Mouse (Mus musculus): ENCODE measurements around the gene Cacna1c. TPM values are rescaled to one million over a fixed set of nuclear protein-coding genes. Genes with fewer than 3 reads are reported as not detected.
"Not testable (repeated sequence)": the region's sequence is repeated elsewhere in the genome, so short reads cannot be mapped to it uniquely, and the experiment has no call there.

The Cacna1c gene
- polyA plus RNA-seq, 1 experiment = 29.3 TPM

DNA sequence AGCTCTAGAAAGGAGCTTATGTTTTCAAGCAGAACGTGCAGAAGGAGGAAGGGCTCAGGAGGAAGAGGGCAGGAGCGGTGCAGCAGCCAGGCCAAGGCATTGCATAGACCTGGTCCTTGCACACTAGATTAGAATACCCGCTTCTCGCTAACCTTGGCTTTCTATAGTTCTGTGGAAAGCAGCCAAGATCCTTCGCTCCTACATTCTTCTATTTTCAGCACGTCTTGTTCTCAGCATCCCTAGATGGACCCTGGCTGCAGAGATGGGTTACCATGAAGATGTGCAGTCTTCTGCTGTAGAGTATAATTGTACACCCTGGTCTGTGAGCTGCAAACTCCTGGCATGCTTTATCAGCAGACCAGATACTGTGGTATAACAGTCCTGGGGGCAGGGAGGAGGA, 18.0 kb upstream of the Cacna1c start:
- DNase-seq (ENCODE audit: extremely low spot score in 1 of 2, low spot score in 1 of 2) = peak in 1 of 2 experiments; percentile 50

DNA sequence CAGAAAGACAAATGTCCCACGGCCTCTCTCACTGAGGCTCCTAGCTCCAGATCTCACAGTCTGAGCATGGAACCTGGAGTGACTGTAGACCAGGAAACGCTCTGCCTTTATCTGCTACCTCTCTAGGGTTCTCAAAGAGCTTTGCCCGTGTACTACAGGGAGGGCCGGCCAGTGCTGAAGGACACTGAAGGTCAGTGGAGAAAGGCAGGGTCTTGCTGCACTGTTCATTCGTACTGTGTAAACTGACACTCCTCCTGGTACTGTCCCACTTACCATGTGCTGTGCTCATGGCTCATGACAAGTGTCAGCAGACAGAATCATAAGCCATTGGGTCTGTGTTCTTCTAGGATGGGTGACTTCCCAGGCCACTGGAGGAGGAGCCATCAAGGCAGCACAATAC, 17.2 kb upstream of the Cacna1c start:
- DNase-seq (ENCODE audit: extremely low spot score in 1 of 2, low spot score in 1 of 2) = no peak

DNA sequence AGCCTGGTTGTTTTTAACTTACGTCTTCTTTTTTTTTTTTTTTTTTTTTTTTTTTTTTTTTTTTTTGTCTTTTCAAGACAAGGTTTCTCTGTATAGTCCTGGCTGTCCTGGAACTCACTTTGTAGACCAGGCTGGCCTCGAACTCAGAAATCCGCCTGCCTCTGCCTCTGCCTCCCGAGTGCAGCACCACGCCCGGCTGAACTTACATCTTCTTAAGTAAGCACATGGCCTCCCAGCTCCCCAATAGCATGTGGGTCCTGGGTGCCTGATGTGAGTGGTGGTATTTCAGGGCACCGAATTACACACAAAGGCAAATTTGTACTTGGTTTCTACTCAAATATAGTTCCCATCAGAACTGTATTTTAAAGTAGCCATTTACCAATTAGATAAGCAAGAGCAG, 9.8 kb upstream of the Cacna1c start:
- DNase-seq (ENCODE audit: extremely low spot score in 1 of 2, low spot score in 1 of 2) = not testable (repeated sequence)

DNA sequence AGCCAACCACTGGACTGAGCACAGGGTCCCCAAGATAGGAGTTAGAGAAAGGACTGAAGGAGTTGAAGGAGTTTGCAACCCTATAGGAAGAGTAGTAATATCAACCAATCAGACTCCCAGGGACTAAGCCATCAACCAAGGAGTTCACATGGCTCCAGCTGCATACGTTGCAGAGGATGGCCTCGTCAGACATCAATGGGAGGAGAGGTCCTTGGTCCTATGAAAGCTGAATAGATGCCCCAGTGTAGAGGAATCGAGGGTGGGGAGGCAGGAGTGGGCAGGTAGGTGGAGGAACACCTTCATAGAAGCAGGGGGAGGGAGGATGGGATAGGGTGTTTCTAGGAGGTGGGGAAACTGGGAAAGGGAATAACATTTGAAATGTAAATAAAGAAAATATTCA, 8.7 kb upstream of the Cacna1c start:
- no peak for DNase-seq (ENCODE audit: extremely low spot score in 1 of 2, low spot score in 1 of 2)

DNA sequence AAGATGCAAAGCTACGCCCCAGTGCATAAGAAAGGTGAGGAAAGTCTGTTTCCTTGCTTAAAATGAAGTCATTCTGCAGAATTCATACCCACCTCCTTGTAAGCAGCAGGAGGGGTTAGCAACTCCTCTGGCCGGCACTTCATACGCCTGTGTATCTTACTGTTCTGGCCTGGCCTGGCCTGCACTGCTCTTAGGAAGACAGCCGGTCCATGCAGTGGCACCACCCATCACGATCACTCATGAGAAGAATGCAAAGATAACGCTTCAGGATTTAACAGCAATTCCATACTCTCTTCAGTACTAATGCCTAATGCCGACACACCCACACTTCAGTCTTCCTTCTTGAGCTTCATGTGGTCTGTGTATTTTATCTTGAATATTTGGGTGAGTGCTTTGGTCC, 8.1 kb upstream of the Cacna1c start:
- DNase-seq (ENCODE audit: extremely low spot score in 1 of 2, low spot score in 1 of 2) = no peak

DNA sequence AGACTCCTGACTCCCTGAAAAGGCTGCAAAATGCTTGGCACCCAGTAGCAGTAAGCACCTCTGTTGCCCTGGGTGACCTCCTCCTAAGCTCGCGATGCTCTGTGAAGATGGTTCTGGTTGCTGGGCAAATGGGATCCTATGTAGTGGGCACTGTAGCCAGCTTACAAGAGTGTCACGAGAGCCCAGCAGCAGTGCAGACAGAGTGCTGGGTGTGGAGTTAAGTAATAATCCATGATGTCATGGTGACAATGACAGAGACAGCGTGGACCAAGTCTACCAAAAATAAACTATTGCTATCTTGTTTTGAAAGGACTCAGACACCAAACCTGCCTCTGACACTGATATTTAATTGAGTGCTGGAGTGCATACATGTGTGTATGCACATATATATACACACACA, 5.4 kb upstream of the Cacna1c start:
- no peak for DNase-seq (ENCODE audit: extremely low spot score in 1 of 2, low spot score in 1 of 2)

DNA sequence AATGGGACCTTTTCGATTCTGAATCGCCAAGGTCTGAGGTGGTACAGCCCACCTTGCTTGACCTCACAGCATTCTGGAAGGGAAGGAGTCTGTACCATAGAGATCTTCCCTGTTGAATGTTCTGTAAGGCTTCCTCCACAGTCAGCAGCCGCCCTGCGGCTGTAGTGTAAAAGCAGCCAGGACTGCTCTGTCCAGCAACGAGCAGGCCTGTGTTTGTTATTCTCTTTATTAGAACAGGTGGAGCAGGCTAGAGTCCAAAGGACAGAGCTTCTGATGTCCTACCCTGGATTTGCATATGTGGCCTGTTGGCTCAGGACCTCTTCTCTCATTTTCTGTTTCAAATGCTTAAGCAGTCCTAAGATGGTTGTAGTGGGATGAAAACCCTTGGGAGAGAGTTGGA, 4.1 kb upstream of the Cacna1c start:
- DNase-seq (ENCODE audit: extremely low spot score in 1 of 2, low spot score in 1 of 2) = no peak

DNA sequence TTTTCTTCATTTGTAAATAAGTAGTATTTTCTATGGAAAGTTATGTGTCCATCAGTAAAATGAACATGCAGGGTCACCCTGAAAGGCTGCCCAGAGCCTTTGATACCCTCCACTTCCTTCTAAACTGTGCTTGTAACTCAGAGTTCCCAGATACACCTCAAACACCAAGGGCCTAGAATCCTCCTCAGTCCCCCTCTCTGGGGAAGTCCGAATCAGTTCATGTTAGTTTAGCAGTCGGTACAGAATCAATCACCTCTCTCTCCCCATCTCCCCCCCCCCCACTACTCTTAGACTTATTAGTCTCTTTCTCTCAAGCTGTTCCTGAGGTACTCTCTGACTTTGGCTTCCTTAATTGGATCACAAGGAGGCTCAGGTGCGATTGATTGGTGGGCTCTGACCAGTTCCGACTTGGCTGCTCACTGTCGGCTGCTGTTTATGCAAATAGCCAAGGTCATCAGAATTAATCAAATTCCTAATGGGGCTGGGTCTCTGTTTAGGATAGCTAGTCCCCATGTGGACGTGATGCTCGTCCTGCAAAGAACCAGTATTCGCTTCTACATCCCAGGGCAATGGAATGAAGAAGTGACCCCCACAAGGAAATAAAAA, 3.2 kb upstream of the Cacna1c start:
- DNase-seq (ENCODE audit: extremely low spot score in 1 of 2, low spot score in 1 of 2) = no peak

DNA sequence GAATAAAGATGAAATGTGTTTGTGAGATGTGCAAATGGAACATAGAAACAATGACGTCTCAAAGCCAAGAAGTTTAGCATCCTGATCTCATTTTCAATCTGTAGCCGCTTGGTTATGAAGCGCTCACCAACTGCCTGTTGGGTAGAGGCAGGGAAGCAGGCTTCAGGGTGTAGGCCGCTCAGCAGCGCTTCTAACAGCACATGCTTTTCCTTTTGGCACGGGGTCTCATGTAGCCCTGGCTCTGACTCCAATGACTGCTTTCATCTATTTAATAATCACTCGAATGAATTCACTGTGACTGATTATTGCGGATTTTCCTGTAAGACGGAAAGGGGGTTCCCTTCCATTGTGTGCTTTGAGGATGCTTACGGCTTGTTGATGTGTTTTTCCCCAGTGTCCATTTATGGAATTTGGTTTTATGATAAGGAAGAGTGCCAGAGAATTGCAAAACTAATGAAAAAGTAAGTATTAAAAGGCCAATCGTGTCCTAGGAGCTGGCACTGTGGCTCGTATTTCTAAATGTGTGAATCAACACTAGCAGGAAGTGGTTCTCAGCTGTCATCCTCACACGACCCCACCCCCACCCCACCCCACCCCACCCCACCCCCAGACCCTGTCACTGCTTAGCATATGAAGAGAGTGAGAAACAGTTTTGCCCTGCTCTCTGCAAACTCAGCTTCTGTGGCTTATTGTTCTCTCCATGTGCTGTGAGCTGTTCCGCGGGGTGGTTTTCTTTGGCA, 2.5 kb upstream of the Cacna1c start:
- DNase-seq (ENCODE audit: extremely low spot score in 1 of 2, low spot score in 1 of 2) = no peak

DNA sequence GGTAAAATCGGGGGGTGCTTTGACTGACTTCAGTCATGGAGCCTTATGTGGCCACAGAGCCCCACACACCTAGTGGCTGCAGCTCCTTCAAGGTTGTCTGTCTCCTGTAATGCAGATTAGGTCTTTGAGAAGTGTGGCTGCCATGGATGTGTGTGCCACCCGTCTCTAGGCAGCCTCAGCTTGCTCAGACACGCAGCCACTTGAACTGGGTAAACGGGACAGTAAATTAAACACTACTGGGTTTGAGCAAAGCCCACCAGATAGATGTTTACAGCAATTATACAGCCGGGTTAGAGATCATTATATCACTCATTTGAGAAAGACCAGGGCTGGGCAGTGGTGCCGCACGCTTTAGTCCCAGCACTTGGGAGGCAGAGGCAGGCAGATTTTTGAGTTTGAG, 1.6 kb downstream of the Cacna1c start:
- no peak for DNase-seq (ENCODE audit: extremely low spot score in 1 of 2, low spot score in 1 of 2)

DNA sequence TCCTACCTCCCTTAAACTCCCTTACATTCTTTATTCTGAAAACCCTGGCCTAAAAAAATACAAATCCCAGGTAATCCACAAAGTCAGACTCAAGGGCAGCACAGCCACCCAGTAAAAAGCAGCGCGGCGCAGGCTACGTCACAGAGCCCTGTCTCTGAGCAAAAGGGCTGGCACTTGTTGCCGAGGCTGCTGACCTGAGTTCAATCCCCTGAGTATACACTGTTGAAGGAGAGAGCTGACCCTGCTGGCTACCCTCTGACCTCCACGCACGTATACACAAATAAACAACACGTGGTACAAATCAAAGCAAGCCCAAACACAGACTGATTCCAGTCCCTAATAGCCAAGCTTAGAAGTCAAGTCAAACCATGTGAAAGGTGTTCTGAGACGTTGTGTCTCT, 2.1 kb downstream of the Cacna1c start:
- no peak for DNase-seq (ENCODE audit: extremely low spot score in 1 of 2, low spot score in 1 of 2)

DNA sequence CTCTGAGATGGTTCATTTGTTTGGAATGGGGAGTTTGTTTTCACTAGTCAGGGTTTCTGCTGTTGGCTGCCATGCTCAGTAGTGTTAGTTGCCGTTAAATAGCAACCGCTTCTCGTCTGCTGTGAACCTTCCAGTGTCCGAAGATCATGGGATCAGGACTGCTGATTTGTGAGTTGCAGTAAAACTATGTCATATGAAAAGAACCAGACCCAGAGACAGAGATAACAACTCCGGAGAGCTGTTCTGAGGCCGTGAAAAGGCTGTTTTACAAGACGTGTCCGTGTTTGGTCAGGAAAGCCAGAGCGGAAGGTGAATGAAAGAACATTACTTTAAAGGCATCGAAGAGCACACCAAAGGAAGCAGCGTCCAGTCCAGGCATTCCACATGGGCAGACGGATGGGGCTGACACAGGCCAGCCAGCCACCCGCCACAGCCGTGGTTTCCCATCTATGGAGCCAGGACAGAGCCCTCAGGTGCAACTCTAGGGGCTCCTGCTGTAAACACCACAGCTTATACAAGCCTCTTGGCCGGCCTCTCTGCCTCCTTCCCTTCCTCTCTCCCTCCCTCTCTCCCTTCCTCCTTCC, 2.6 kb downstream of the Cacna1c start:
- DNase-seq (ENCODE audit: extremely low spot score in 1 of 2, low spot score in 1 of 2) = no peak

DNA sequence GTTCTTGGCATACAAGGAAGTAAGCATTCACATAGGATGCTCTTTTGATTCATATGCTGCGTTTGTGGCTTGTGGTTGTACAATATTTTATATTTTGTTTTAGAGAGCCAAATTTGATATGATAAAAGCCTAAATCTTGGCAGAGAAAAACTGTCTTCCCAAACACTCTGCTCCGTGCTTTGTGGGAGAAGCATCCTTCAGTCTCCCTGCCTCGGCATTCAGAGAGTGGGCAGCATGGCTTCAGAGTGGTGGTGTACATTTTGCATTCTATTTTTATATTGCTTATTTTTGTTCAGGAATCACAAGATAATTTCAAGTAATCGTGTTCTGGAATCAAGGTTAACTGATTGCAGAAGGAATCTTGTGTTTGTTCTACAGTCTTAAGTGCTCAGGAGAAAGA, 4.7 kb downstream of the Cacna1c start:
- peak in 1 of 2 experiments; percentile 52 for DNase-seq (ENCODE audit: extremely low spot score in 1 of 2, low spot score in 1 of 2)

DNA sequence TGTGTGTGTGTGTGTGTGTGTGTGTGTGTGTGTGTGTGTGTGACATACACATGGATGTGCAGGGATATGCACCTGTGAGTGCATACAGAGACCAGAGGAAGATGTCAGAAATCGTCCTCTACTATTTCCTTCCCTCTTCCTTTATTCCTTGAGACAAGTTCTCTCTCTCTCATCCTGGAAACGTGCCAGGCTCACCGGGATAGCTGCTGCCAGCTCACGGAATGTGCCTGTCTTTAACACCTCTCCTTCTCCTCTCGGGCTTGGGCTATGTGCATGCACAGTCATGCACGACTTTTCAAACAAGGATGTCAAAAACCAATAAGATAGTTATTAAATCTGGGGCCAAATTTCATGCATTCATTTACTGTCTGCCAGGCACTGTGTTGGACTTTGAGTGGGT, 8.6 kb downstream of the Cacna1c start:
- no peak for DNase-seq (ENCODE audit: extremely low spot score in 1 of 2, low spot score in 1 of 2)

DNA sequence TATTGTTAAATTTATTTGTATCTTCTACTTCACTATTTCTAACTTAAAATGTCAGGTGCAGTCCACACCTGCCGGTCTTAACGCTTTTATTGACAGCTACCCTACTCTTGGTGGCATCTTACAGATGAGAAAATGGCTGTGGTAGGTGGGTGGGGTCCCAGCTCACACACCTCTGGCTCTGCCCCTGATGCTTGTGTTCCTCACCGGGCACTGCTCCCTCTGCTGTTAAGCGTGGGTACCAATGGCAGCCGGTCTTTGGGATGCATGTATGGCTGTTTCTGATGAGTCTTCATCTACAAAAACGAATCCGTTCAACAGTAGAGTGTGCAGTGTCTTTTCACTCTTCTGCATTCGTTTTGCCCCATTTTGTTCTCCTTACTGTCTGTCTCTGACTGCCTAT, 9.6 kb downstream of the Cacna1c start:
- DNase-seq (ENCODE audit: extremely low spot score in 1 of 2, low spot score in 1 of 2) = peak in 1 of 2 experiments; percentile 37

DNA sequence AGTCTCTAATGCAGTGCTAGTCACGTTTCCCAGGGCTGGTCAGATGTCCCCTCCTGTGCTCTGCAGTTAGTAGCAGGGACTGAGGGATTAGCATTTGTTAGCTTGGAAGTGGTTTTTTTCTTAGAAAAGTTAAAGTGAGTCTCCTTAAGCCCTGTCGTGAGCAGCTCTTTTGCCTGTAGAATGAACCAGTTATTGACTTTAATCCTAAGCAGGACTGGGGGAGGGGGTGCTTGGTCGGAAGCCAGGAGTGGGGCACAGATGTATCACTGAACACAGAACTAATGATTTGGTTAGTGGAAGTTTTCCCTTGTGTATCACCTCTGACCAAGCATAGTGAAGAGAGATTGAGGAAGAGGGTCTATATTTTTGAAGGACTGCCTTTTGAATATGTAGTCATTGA, 12.4 kb downstream of the Cacna1c start:
- DNase-seq (ENCODE audit: extremely low spot score in 1 of 2, low spot score in 1 of 2) = no peak

DNA sequence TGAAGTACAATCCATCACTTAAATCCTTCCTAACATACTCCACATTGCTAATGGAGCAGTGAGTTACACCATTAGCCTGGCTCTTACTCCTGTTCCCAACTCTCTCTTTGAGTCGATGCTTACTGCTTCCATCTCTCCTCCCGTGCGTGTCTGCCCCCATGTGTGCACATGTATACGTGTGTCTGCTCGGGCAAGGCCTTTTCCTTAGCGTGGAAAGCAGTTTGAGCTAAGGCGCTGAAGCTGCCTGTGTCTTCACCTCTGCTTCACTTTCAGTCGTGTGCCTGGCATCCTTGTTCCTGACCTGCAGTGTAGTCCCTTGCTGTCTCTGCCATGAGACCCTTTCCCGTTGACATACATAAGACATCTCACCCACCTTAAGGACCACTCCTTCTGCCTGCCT, 14.0 kb downstream of the Cacna1c start:
- no peak for DNase-seq (ENCODE audit: extremely low spot score in 1 of 2, low spot score in 1 of 2)

DNA sequence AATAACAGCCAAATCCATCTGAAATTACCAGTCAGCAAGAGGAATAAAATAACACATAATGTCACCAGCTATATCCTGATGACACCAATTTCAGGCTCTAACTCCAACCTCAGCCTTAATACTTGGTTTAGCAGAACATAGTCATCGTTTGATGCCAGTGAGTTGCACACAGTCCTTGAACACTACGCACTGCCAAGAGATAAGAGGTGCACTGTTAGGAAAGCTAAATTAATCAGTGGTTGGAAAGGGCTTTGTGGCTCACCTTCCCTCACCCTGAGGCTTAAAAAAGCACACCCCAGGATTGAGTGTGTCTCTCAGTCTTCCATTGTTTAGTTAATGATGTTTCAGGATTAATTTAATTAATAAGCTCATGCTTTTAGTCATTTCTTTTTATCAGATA, 16.0 kb downstream of the Cacna1c start:
- no peak for DNase-seq (ENCODE audit: extremely low spot score in 1 of 2, low spot score in 1 of 2)

DNA sequence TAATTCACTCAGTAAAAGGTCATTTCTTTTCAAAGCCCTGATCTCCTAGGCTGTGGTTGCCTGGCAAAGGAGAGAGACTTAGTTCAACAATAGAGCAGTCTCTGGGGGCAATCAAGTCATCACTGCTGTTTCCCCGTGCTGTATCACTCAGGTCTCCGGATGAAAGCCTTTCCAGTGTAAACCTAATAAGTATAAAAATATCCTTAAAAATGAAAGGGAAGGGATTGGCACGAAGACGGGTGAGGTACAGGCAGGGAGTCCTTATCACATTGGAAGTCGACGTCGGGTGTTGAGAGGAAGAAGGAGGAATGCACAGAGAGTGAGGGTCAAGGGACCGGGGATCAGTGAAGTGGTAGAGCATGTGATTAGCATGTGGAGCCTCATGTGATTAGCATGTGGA, 19.1 kb downstream of the Cacna1c start:
- no peak for DNase-seq (ENCODE audit: extremely low spot score in 1 of 2, low spot score in 1 of 2)

DNA sequence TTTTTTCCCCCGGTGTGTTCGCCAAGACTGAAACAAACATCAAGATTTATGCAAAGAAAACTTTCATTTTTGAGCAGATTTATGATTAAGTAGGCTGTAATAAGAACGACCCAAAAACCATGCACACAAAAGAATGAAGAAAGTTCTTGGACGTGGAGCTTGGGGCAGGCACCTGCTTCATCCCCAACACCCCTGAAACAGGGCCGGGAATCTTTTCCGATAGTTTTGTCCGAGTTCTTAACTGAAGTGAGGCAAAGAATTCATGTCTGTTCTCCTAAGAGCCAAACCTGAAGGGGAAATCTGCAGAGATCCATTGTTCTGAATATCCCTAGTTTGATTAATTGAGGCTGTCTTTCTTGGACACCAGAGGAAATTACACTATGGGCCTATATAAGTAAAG, 20.1 kb downstream of the Cacna1c start:
- no peak for DNase-seq (ENCODE audit: extremely low spot score in 1 of 2, low spot score in 1 of 2)

DNA sequence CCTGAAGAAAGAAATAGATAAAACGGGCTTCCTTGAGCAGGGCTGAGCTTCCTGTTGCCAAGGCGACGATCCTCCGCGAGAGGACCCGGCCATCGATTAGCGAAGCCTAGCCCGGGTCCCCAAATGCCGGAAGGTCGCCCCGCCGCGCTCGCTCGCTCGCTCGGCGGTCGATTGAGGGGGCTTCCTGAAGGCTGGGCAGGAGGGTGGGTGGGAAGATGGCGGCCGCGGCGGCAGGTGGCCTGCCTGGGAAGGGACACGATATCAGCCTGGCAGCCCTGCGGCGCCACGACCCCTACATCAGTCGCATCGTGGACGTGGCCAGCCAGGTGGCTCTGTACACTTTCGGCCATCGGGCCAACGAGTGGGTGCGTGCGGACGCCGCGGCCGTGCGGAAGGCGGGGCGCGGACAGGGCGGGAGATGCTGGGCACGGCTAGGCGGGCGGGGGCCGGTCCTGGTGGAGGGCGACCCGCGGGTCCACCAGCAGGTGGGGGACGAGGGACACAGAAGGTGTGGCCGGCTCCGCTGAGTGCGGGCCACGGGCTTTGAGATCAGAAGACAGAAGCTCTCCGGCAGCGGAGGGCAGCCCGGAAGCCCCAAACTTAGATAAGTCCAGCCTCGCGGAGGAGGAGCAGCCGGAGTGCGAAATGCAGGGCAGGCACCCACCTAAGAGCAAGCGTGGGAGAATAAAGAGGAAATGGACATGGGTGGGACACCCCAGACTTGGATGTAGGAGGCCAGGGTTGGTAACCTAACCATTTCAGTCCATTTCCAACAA, 21.0 kb downstream of the Cacna1c start, which contains the start of gene Dcp1b:
Dcp1b (plus strand) TSS at position 176 of the 776 bp plus-strand sequence.
- peak; percentile 68 to 90 for DNase-seq (ENCODE audit: extremely low spot score in 1 of 2, low spot score in 1 of 2)
